Mouse (Mus musculus): ENCODE measurements at regions not wholly inside any gene's neighbourhood (a gene's known extent, or its start where the extent isn't known, plus 50 kb on each side); places are given as distances from the start of the nearest gene placed in this dataset.

GRCm38 (mm10) chr8:114063566-114063965 is 69.8 kb upstream of the Nudt7 start:
- no peak for TF ChIP-seq CTCF (IDR thresholded peaks at IDR 0.05; ENCODE audit: insufficient read depth, low read length)
- no peak for TF ChIP-seq POLR2A (IDR thresholded peaks at IDR 0.05; ENCODE audit: borderline replicate concordance, extremely low read depth, low read depth, low read length)

Measured in lung, adult 2 months (tissue).